Mouse (Mus musculus): ENCODE measurements around the gene E130114P18Rik.

- TF ChIP-seq GATA1 (IDR thresholded peaks at IDR 0.05; ENCODE audit: low read length) (no peak), TAL1 (IDR thresholded peaks at IDR 0.05; ENCODE audit: low read length) (no peak)
These were observed 529 bp upstream of the E130114P18Rik start for GRCm38 (mm10) chr4:97778211-97779002.

All from erythroblast, embryonic 14.5 days (primary cell).